Mouse (Mus musculus) adrenal gland, postnatal 10 days (tissue): ENCODE results near the gene Higd2a. TPM values are rescaled to one million over a fixed set of nuclear protein-coding genes. Genes with fewer than 3 reads are reported as not detected.
"Not testable (repeated sequence)": the region's sequence is repeated elsewhere in the genome, so short reads cannot be mapped to it uniquely, and the experiment has no call there.

Experiments
- DNase-seq: peaks from one replicate; pipeline ENCODE4 v3.0.0; 2021; ENCODE audit warnings: mixed read lengths
- total RNA-seq, 2 experiments: library from RNA; stranded (reverse); gene quantifications; 2 replicates each; pipeline ENCODE4 v1.2.3; 2021

Higd2a gene
- total RNA-seq, 2 experiments from 2014 or later = 255 to 257 TPM

GRCm38 (mm10) chr13:54581385-54581784, 8.6 kb upstream of the Higd2a start:
- no peak for DNase-seq

- peak; percentile 64 for DNase-seq
Measured at GRCm38 (mm10) chr13:54582126-54582525, 7.9 kb upstream of the Higd2a start.

GRCm38 (mm10) chr13:54582860-54583259, 7.1 kb upstream of the Higd2a start:
- DNase-seq = peak; percentile 21

- DNase-seq = no peak
Measured at GRCm38 (mm10) chr13:54585831-54586230, 4.2 kb upstream of the Higd2a start.

- DNase-seq = no peak
Measured at GRCm38 (mm10) chr13:54589414-54589995, 502 bp upstream of the Higd2a start.

GRCm38 (mm10) chr13:54591776-54592356, 1.9 kb downstream of the Higd2a start:
- DNase-seq = no peak

- no peak for DNase-seq
Measured at GRCm38 (mm10) chr13:54593617-54594016, 3.6 kb downstream of the Higd2a start.

GRCm38 (mm10) chr13:54596107-54596690, 6.2 kb downstream of the Higd2a start:
- DNase-seq = no peak

- no peak for DNase-seq
Measured at GRCm38 (mm10) chr13:54596870-54597269, 6.9 kb downstream of the Higd2a start.

GRCm38 (mm10) chr13:54598622-54599143, 8.7 kb downstream of the Higd2a start:
- no peak for DNase-seq

- no peak for DNase-seq
Measured at GRCm38 (mm10) chr13:54602639-54603111, 12.7 kb downstream of the Higd2a start.

- no peak for DNase-seq
Measured at GRCm38 (mm10) chr13:54603501-54603900, 13.5 kb downstream of the Higd2a start.

- DNase-seq = no peak
Measured at GRCm38 (mm10) chr13:54604221-54604620, 14.2 kb downstream of the Higd2a start.

- DNase-seq = no peak
Measured at GRCm38 (mm10) chr13:54605426-54605825, 15.4 kb downstream of the Higd2a start.

GRCm38 (mm10) chr13:54607204-54607603, 17.2 kb downstream of the Higd2a start:
- no peak for DNase-seq

GRCm38 (mm10) chr13:54608002-54608401, 18.0 kb downstream of the Higd2a start:
- no peak for DNase-seq

- no peak for DNase-seq
Measured at GRCm38 (mm10) chr13:54608666-54609065, 18.7 kb downstream of the Higd2a start.

- DNase-seq = no peak
Measured at GRCm38 (mm10) chr13:54609301-54609700, 19.3 kb downstream of the Higd2a start.

- DNase-seq = peak; percentile 35
Measured at GRCm38 (mm10) chr13:54610613-54610971, 20.6 kb downstream of the Higd2a start.

- DNase-seq = peak; percentile 93
Measured at GRCm38 (mm10) chr13:54610972-54611754, 21.2 kb downstream of the Higd2a start, which contains the start of gene Cltb. Gene Cltb (minus strand): TSS chr13:54611344.

- DNase-seq = not testable (repeated sequence)
Measured at GRCm38 (mm10) chr13:54613141-54613540, 23.1 kb downstream of the Higd2a start.

GRCm38 (mm10) chr13:54616307-54616706, 26.3 kb downstream of the Higd2a start:
- DNase-seq = no peak

- no peak for DNase-seq
Measured at GRCm38 (mm10) chr13:54616998-54617397, 27.0 kb downstream of the Higd2a start.
